Mouse (Mus musculus) neural tube, embryonic 14.5 days (tissue): ENCODE results near the gene Prss33. TPM values are rescaled to one million over a fixed set of nuclear protein-coding genes. Genes with fewer than 3 reads are reported as not detected.

Experiments
- ATAC-seq: fragments of 200-750 bp; cut with Nextera tagmentation; 2 replicates; pipeline ENCODE4 v1.8.0; 2017; ENCODE audit warnings: low read depth, mild to moderate bottlenecking, moderate TSS enrichment, moderate library complexity
- H3K27ac ChIP-seq: fragments of 300-500 bp; sonication (generic); 2 replicates; pipeline ENCODE4 v1.5.1; 2014; ENCODE audit warnings: low read depth, mild to moderate bottlenecking, control low read depth, low read length, moderate library complexity, mixed read lengths
- H3K27me3 ChIP-seq: fragments of 300-500 bp; sonication (generic); 2 replicates; pipeline ENCODE4 v1.6.1; 2014; ENCODE audit warnings: low read length; ENCODE audit not compliant: control insufficient read depth, insufficient read depth
- H3K36me3 ChIP-seq: fragments of 300-500 bp; sonication (generic); 2 replicates; pipeline ENCODE4 v1.6.1; 2014; ENCODE audit warnings: low read length, mixed read lengths; ENCODE audit not compliant: control insufficient read depth, insufficient read depth
- H3K4me1 ChIP-seq: fragments of 300-500 bp; sonication (generic); 2 replicates; pipeline ENCODE4 v1.6.1; 2014; ENCODE audit warnings: low read length; ENCODE audit not compliant: control insufficient read depth, insufficient read depth
- H3K4me2 ChIP-seq: fragments of 300-500 bp; sonication (generic); 2 replicates; pipeline ENCODE4 v1.6.1; 2014; ENCODE audit warnings: mild to moderate bottlenecking, low read depth, low read length, control low read depth
- H3K4me3 ChIP-seq: fragments of 300-500 bp; sonication (generic); 2 replicates; pipeline ENCODE4 v1.5.1; 2014; ENCODE audit warnings: low read depth, low read length, control low read depth, mixed read lengths
- H3K9ac ChIP-seq: fragments of 300-500 bp; sonication (generic); replicated peaks from 2 replicates; pipeline ENCODE4 v1.6.1; 2014; ENCODE audit warnings: low read depth, mild to moderate bottlenecking, control low read depth, low read length, mixed read lengths
- H3K9me3 ChIP-seq: fragments of 300-500 bp; sonication (generic); 2 replicates; pipeline ENCODE4 v1.6.1; 2016; ENCODE audit warnings: low read length; ENCODE audit not compliant: control insufficient read depth
- WGBS: fragments of 180-500 bp; shearing (Covaris S2); extraction: QIAGEN DNeasy Blood & Tissue Kit; methylation state at CpG from one replicate; pipeline ENCODE4 v1.1.7; 2014; 5-methylcytosine and 5-hydroxymethylcytosine counted together
- polyA plus RNA-seq: library from polyadenylated mRNA; unstranded; fragments of >200 nt; fragmentation: Nextera tagmentation; extraction: Ambion mirVana; gene quantifications from 2 replicates; pipeline ENCODE4 v1.2.1, GENCODE M21; 2014

Gene Prss33
- polyA plus RNA-seq, 1 experiment from 2014 or later: not detected

DNA sequence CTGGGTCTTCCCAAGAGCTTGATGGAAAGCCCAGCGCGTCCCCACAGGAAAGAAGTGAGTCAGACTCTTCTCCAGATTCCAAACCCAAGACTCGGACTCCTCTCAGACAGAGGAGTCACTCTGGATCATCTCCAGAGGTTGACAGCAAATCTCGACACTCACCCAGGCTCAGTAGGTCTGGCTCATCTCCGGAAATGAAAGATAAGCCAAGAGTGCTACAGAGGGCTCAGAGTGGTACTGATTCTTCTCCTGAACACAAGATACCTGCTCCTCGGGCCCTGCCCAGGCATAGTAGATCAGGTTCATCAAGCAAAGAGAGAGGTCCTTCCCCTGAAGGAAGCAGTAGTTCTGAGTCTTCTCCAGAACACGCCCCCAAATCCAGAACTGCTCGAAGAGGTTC is 17.3 kb downstream of the Prss33 start:
- H3K4me1 ChIP-seq: no peaks in the 10 kb centered on the region
- no peak overlapping the region for H3K27ac ChIP-seq
- H3K4me2 ChIP-seq: no peak overlapping the region
- no peak overlapping the region for H3K4me3 ChIP-seq
- H3K27me3 ChIP-seq: no peaks in the 10 kb centered on the region
- WGBS: 96% methylated on average over 8 of the region's 8 CpGs
- ATAC-seq: no peak
- no peaks in the 10 kb centered on the region for H3K9me3 ChIP-seq
- H3K36me3 ChIP-seq: peaks cover 94% of the 10 kb centered on the region
- H3K9ac ChIP-seq: no peak overlapping the region

- Histone ChIP-seq H3K27ac (no peak overlapping the region), H3K9ac (no peak overlapping the region), H3K4me1 (no peaks in the 10 kb centered on the region), H3K36me3 (peaks cover 91% of the 10 kb centered on the region), H3K27me3 (no peaks in the 10 kb centered on the region), H3K9me3 (no peaks in the 10 kb centered on the region), H3K4me3 (no peak overlapping the region), H3K4me2 (no peak overlapping the region)
- ATAC-seq: no peak
- WGBS: 99% methylated on average over 16 of the region's 16 CpGs
These were observed 20.2 kb downstream of the Prss33 start for GRCm38 (mm10) chr17:23815641-23816040.

DNA sequence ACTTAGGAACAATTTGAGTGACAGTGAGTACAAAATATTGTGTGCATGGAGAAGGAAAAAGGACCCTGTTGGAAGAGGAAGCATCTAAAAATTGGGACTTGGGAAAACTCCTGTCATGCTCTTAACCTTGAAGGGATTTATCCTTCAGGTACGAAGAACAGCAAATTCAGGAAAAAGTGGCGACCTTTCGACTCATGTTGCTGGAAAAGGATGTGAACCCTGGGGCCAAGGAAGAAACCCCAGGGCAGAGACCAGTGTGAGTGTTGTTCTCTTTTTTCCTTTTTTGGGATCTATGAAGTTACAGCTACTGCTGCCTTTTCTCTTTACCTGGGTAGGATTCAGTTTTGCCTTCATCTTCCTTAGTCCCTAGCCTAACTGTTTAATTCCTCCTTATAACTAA is 27.9 kb downstream of the Prss33 start:
- Histone ChIP-seq H3K27me3 (no peaks in the 10 kb centered on the region), H3K4me3 (no peak overlapping the region), H3K36me3 (peaks cover 41% of the 10 kb centered on the region), H3K4me2 (no peak overlapping the region), H3K9ac (no peak overlapping the region), H3K4me1 (peaks cover 26% of the 10 kb centered on the region), H3K27ac (no peak overlapping the region), H3K9me3 (no peaks in the 10 kb centered on the region)
- 91% methylated on average over 3 of the region's 3 CpGs for WGBS
- ATAC-seq: no peak

DNA sequence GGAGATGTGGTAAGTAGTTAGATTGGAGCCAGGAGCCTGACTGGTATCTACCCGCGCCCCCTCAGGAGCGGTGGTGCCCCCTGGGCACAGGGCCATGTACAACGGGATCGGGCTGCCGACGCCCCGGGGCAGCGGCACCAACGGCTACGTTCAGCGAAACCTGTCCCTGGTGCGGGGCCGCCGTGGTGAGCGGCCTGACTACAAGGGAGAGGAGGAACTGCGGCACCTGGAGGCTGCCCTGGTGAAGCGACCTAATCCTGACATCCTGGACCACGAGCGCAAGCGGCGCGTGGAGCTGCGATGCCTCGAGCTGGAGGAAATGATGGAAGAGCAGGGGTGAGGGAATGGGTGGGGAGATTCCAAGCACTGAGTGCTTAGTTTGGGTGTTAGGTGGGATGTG is 29.0 kb downstream of the Prss33 start:
- peaks cover 33% of the 10 kb centered on the region for H3K36me3 ChIP-seq
- no peak overlapping the region for H3K4me3 ChIP-seq
- H3K9me3 ChIP-seq: no peaks in the 10 kb centered on the region
- WGBS: 82% methylated on average over 25 of the region's 25 CpGs
- H3K27me3 ChIP-seq: no peaks in the 10 kb centered on the region
- H3K4me2 ChIP-seq: peak overlapping the region; percentile 9; the same call in 1 of the 2 replicates
- no peak overlapping the region for H3K9ac ChIP-seq
- ATAC-seq: no peak
- H3K27ac ChIP-seq: no peak overlapping the region
- peaks cover 28% of the 10 kb centered on the region for H3K4me1 ChIP-seq

GRCm38 (mm10) chr17:23804426-23805085 is 31.3 kb downstream of the Prss33 start:
- Histone ChIP-seq H3K4me2 (peak overlapping the region; percentile 96), H3K27me3 (no peaks in the 10 kb centered on the region), H3K9ac (peak overlapping the region; percentile 92), H3K4me3 (peak overlapping the region; percentile 96), H3K9me3 (no peaks in the 10 kb centered on the region), H3K4me1 (peaks cover 28% of the 10 kb centered on the region), H3K27ac (no peak overlapping the region), H3K36me3 (peaks cover 11% of the 10 kb centered on the region; the same call in 1 of the 2 replicates)
- no peak for ATAC-seq
- 7% methylated on average over 8 of the region's 8 CpGs for WGBS

DNA sequence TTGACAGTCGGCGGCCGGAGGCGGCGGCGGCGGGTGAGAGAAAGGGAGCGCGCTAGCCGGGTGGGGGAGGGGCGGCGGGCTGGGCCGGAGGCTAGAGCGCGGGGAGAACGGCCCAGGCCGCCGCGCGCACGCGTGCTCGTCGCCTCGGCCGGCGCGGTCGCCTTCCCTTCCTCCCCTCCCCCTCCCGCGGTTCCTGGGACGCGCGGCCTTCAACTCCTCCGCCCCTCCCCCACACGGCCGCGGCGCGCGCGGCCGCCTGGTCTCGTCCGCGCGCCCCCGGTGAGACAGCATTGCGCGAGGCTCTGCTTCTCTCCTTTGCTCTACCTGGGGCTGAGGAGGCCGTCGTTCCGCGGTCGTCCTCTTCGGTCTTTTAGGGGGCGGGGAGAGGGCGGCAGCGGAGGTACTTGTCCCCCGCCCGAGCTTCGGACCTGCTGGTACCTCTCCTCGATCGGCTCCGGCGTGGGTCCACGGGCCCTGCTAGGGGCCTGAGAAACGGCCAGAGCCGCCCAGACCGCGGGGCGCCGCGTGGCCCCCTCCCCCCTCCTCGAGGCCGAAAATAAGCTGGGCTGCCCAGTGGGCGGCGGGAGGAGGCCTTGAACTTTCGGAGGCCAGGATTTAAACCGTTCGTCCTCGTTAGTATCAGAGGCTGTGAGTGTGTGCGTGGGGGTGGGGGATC is 32.4 kb downstream of the Prss33 start:
- Histone ChIP-seq H3K36me3 (0 out of 2 replicates have a peak, but pooled peaks cover under 1% of the 10 kb centered on the region), H3K27ac (peak overlapping the region; percentile 99), H3K27me3 (no peaks in the 10 kb centered on the region), H3K4me3 (peak overlapping the region; percentile 96), H3K4me1 (peaks cover 28% of the 10 kb centered on the region), H3K9me3 (no peaks in the 10 kb centered on the region), H3K9ac (peak overlapping the region; percentile 92), H3K4me2 (peak overlapping the region; percentile 96)
- WGBS: under 1% methylated on average over 49 of the region's 83 CpGs
- ATAC-seq: peak; percentile 65

DNA sequence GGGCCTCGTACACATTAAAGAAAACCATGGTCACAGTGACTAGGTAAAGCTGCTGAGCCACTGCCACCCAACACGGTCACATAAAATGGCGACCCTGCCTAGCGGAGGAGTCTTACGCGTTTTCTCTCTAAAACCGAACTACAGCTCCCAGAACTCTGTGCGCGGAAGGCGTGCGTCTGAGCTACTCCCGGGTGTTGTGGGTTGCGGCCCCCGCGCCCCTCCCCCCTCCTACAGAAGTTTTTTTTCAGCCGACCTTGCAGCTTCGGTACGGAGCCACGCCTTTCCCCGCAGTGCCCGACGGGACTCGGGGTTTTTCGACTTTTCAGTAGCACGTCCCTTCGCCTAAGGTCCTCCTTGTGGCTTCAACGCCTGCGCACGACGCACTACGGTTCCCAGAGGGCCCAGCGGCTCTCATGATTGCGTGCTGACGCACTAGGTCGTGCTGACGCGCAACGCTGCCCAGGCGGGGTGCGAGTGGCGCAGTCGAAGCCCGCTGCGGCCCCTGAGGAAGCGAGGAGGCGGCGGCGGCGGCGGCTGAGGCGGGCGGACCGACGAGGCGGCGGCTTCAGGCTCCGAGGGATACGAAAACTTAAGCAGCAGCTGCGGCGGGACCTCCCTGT is 33.0 kb downstream of the Prss33 start:
- Histone ChIP-seq H3K9me3 (no peaks in the 10 kb centered on the region), H3K9ac (peak overlapping the region; percentile 92), H3K27me3 (no peaks in the 10 kb centered on the region), H3K4me3 (peak overlapping the region; percentile 96), H3K4me1 (peaks cover 28% of the 10 kb centered on the region), H3K36me3 (no peaks in the 10 kb centered on the region), H3K4me2 (peak overlapping the region; percentile 60), H3K27ac (peak overlapping the region; percentile 99)
- WGBS: under 1% methylated on average over 56 of the region's 60 CpGs
- peak; percentile 98 for ATAC-seq

DNA sequence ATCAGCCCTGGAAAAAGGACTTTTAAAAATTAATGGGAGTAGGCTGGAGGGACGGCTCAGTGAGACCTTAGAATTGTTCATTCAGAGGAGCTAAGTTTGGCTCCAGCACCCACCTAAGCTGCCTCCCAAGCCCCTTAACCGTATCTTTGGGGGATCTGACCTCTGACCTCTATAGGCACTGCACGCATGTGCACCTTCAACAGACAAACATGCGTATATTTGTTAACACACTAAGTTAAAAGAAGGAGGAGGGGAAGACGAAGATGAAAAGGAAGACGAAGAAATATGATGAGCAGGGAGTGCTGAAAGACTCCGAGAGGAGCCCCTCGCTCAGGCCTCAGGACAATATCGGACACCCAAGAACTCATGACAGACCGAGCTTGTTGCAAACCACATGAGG is 34.2 kb downstream of the Prss33 start:
- H3K27me3 ChIP-seq: no peaks in the 10 kb centered on the region
- no peaks in the 10 kb centered on the region for H3K36me3 ChIP-seq

DNA sequence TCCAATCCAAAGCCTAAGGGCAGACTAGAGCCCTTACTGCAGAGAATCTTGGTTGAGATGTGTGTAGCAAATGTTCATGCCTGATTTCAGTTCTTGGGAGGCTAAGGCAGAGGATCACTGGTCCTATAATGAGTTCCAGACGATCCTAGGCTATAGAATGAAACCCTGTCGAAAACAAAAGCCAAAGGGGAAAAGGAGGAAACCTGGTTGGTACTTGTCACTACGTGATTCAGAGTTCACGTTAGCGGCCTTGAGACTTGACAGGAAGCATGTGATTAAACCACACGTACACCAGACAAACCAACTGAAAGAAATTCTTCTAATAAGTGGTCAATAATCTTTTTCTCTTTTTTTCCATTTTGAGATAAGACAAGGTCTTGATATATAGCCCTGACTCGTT is 38.5 kb downstream of the Prss33 start:
- Histone ChIP-seq H3K9me3 (no peaks in the 10 kb centered on the region), H3K4me2 (no peak overlapping the region), H3K36me3 (no peaks in the 10 kb centered on the region), H3K27me3 (no peaks in the 10 kb centered on the region), H3K4me1 (0 out of 2 replicates have a peak, but pooled peaks cover 1% of the 10 kb centered on the region), H3K27ac (no peak overlapping the region), H3K4me3 (no peak overlapping the region), H3K9ac (no peak overlapping the region)
- WGBS: 88% methylated on average over 7 of the region's 7 CpGs
- no peak for ATAC-seq

More for the DNA sequence above, 34.2 kb downstream of the Prss33 start:
- Histone ChIP-seq H3K9me3 (no peaks in the 10 kb centered on the region), H3K4me1 (peaks cover 23% of the 10 kb centered on the region), H3K4me3 (no peak overlapping the region), H3K9ac (no peak overlapping the region), H3K27ac (no peak overlapping the region), H3K4me2 (no peak overlapping the region)
- no peak for ATAC-seq
- 93% methylated on average over 10 of the region's 10 CpGs for WGBS
